Mouse (Mus musculus): ENCODE measurements around the gene Car6. TPM values are rescaled to one million over a fixed set of nuclear protein-coding genes. Genes with fewer than 3 reads are reported as not detected.

The Car6 gene
- total RNA-seq, 2 experiments from 2014 or later: not detected

- no peak for ATAC-seq (replicated peaks; ENCODE audit: poor library complexity, severe bottlenecking)
Observed at GRCm38 (mm10) chr4:150140346-150140745, 60.8 kb downstream of the Car6 start.

GRCm38 (mm10) chr4:150139090-150139489 is 62.0 kb downstream of the Car6 start:
- ATAC-seq (replicated peaks; ENCODE audit: poor library complexity, severe bottlenecking): no peak

- peak; percentile 77 for ATAC-seq (replicated peaks; ENCODE audit: poor library complexity, severe bottlenecking)
Observed at GRCm38 (mm10) chr4:150138084-150138543, 63.0 kb downstream of the Car6 start.

- ATAC-seq (replicated peaks; ENCODE audit: poor library complexity, severe bottlenecking): no peak
Observed at GRCm38 (mm10) chr4:150137368-150138083, 63.6 kb downstream of the Car6 start.

Other genes starting within 250 kb of the Car6 start
- gene Spsb1, start 246.3 kb downstream of the Car6 start, total RNA-seq (2014; fragmentation: Nextera tagmentation): not detected in 2 replicates
- gene Spsb1, start 246.3 kb downstream of the Car6 start, total RNA-seq (2017): not detected in 2 replicates
- 15.3 and 18.1 TPM in 2 replicates for gene H6pd, start 192.3 kb downstream of the Car6 start, total RNA-seq (2014; fragmentation: Nextera tagmentation)
- gene H6pd, start 192.3 kb downstream of the Car6 start, total RNA-seq (2017): 27.5 and 28.8 TPM in 2 replicates
- 0.62 and 0.94 TPM in 2 replicates for gene Gpr157, start 114.0 kb downstream of the Car6 start, total RNA-seq (2014; fragmentation: Nextera tagmentation)
- gene Gpr157, start 114.0 kb downstream of the Car6 start, total RNA-seq (2017): 1.6 and 2.6 TPM in 2 replicates
- not detected in 2 replicates for gene Slc2a5, start 82.0 kb downstream of the Car6 start, total RNA-seq (2014; fragmentation: Nextera tagmentation)
- not detected in 2 replicates for gene Slc2a5, start 82.0 kb downstream of the Car6 start, total RNA-seq (2017)
- not detected in 2 replicates for gene Slc2a7, start 52.4 kb downstream of the Car6 start, total RNA-seq (2014; fragmentation: Nextera tagmentation)
- gene Slc2a7, start 52.4 kb downstream of the Car6 start, total RNA-seq (2017): not detected in 2 replicates
- 409 and 424 TPM in 2 replicates for gene Eno1, start 35.4 kb upstream of the Car6 start, total RNA-seq (2014; fragmentation: Nextera tagmentation)
- gene Eno1, start 35.4 kb upstream of the Car6 start, total RNA-seq (2017): 380 and 423 TPM in 2 replicates
- gene Rere, start 80.3 kb upstream of the Car6 start, total RNA-seq (2014; fragmentation: Nextera tagmentation): 78.8 and 90.6 TPM in 2 replicates
- 11.8 and 22.7 TPM in 2 replicates for gene Rere, start 80.3 kb upstream of the Car6 start, total RNA-seq (2017)